Mouse (Mus musculus) kidney, postnatal 0 days (tissue): Measurements from ENCODE around the gene Prss38. TPM values are rescaled to one million over a fixed set of nuclear protein-coding genes. Genes with fewer than 3 reads are reported as not detected.

Experiments
- ATAC-seq: fragments of 200-750 bp; cut with Nextera tagmentation; replicated peaks from 2 replicates; pipeline ENCODE4 v1.8.0; 2017; ENCODE audit warnings: low read depth, moderate number of reproducible peaks, moderate TSS enrichment, moderate library complexity; ENCODE audit not compliant: low FRiP score
- DNase-seq: peaks from one replicate; pipeline ENCODE4 v3.0.0-alpha.2; 2016; ENCODE audit warnings: low spot score
- H3K27ac ChIP-seq: fragments of 300-500 bp; sonication (generic); 2 replicates; pipeline ENCODE4 v1.5.1; 2014; ENCODE audit warnings: mild to moderate bottlenecking
- H3K27me3 ChIP-seq: fragments of 300-500 bp; sonication (generic); 2 replicates; pipeline ENCODE4 v1.6.1; 2014; ENCODE audit warnings: low read length, mixed read lengths; ENCODE audit not compliant: insufficient read depth
- H3K36me3 ChIP-seq: fragments of 300-500 bp; sonication (generic); 2 replicates; pipeline ENCODE4 v1.6.1; 2014; ENCODE audit warnings: low read length, mixed read lengths; ENCODE audit not compliant: insufficient read depth
- H3K4me1 ChIP-seq: fragments of 300-500 bp; sonication (generic); replicated peaks from 2 replicates; pipeline ENCODE4 v1.6.1; 2014; ENCODE audit warnings: antibody characterized with exemption, low read length, mixed read lengths; ENCODE audit not compliant: insufficient read depth
- H3K4me2 ChIP-seq: fragments of 300-500 bp; sonication (generic); 2 replicates; pipeline ENCODE4 v1.6.1; 2014; ENCODE audit warnings: mild to moderate bottlenecking, low read length, moderate library complexity, mixed read lengths
- H3K4me3 ChIP-seq: fragments of 300-500 bp; sonication (generic); replicated peaks from 2 replicates; pipeline ENCODE4 v1.5.1; 2014; ENCODE audit warnings: low read depth, low read length
- H3K9ac ChIP-seq: fragments of 300-500 bp; sonication (generic); 2 replicates; pipeline ENCODE4 v1.6.1; 2014; ENCODE audit warnings: low read depth, low read length
- H3K9me3 ChIP-seq: fragments of 300-500 bp; sonication (generic); replicated peaks from 2 replicates; pipeline ENCODE4 v1.6.1; 2016; ENCODE audit warnings: low read length, inconsistent platforms, mixed read lengths
- CTCF ChIP-seq: IDR thresholded peaks from 2 replicates; pipeline ENCODE4 v1.5.1; 2016; ENCODE audit warnings: antibody characterized with exemption, low read depth, mild to moderate bottlenecking, moderate library complexity
- WGBS: fragments of 180-500 bp; shearing (Covaris S2); extraction: QIAGEN DNeasy Blood & Tissue Kit; methylation state at CpG from one replicate; pipeline ENCODE4 v1.1.7; 2014; 5-methylcytosine and 5-hydroxymethylcytosine counted together
- polyA plus RNA-seq: library from polyadenylated mRNA; unstranded; fragments of >200 nt; fragmentation: Nextera tagmentation; extraction: Ambion mirVana; gene quantifications from 2 replicates; pipeline ENCODE4 v1.2.1, GENCODE M21; 2015

The Prss38 gene
- polyA plus RNA-seq, 1 experiment from 2014 or later, result not detected

GRCm38 (mm10) chr11:59394451-59394850 lies 19.0 kb upstream of the Prss38 start:
- WGBS, result 81% methylated on average over 5 of the region's 5 CpGs
- H3K36me3 ChIP-seq, result no peaks in the 10 kb centered on the region
- no peaks in the 10 kb centered on the region for H3K9me3 ChIP-seq
- no peak overlapping the region for H3K9ac ChIP-seq
- no peak overlapping the region for H3K4me2 ChIP-seq
- no peak overlapping the region for H3K27ac ChIP-seq
- no peak overlapping the region for H3K4me3 ChIP-seq
- 0 out of 2 replicates have a peak, but pooled peaks cover 8% of the 10 kb centered on the region for H3K4me1 ChIP-seq
- H3K27me3 ChIP-seq, result no peaks in the 10 kb centered on the region
- no peak for TF ChIP-seq CTCF
- DNase-seq (no peak), ATAC-seq (no peak)

- ATAC-seq (no peak), DNase-seq (peak; percentile 57)
- no peak overlapping the region; the same call in 1 of the 2 replicates for H3K4me2 ChIP-seq
- H3K4me1 ChIP-seq, result 0 out of 2 replicates have a peak, but pooled peaks cover 8% of the 10 kb centered on the region
- no peak for TF ChIP-seq CTCF
- H3K27me3 ChIP-seq, result no peaks in the 10 kb centered on the region
- no peak overlapping the region for H3K4me3 ChIP-seq
- H3K27ac ChIP-seq, result no peak overlapping the region
- WGBS, result 25% methylated on average over 9 of the region's 9 CpGs
- H3K9me3 ChIP-seq, result no peaks in the 10 kb centered on the region
- H3K9ac ChIP-seq, result no peak overlapping the region
- no peaks in the 10 kb centered on the region for H3K36me3 ChIP-seq
Measured at GRCm38 (mm10) chr11:59393591-59393990, 18.1 kb upstream of the Prss38 start.

- TF ChIP-seq CTCF, result no peak
- H3K4me2 ChIP-seq, result no peak overlapping the region
- H3K36me3 ChIP-seq, result no peaks in the 10 kb centered on the region
- WGBS, result 39% methylated on average over 6 of the region's 6 CpGs
- no peaks in the 10 kb centered on the region for H3K9me3 ChIP-seq
- no peak overlapping the region for H3K9ac ChIP-seq
- DNase-seq, result no peak
- no peaks in the 10 kb centered on the region for H3K4me1 ChIP-seq
- H3K4me3 ChIP-seq, result no peak overlapping the region
- no peaks in the 10 kb centered on the region for H3K27me3 ChIP-seq
- ATAC-seq, result no peak
- no peak overlapping the region for H3K27ac ChIP-seq
Measured at GRCm38 (mm10) chr11:59392300-59392699, 16.8 kb upstream of the Prss38 start.

GRCm38 (mm10) chr11:59390470-59390869 lies 15.0 kb upstream of the Prss38 start:
- Histone ChIP-seq H3K27ac (no peak overlapping the region), H3K9ac (no peak overlapping the region), H3K4me3 (no peak overlapping the region), H3K27me3 (no peaks in the 10 kb centered on the region), H3K36me3 (no peaks in the 10 kb centered on the region), H3K4me1 (no peaks in the 10 kb centered on the region), H3K4me2 (no peak overlapping the region), H3K9me3 (no peaks in the 10 kb centered on the region)
- DNase-seq (no peak), ATAC-seq (no peak)
- TF ChIP-seq CTCF, result no peak
- 52% methylated on average over 9 of the region's 9 CpGs for WGBS

GRCm38 (mm10) chr11:59389617-59390016 lies 14.2 kb upstream of the Prss38 start:
- H3K4me1 ChIP-seq, result peaks cover 8% of the 10 kb centered on the region
- no peak for DNase-seq
- H3K9me3 ChIP-seq, result no peaks in the 10 kb centered on the region
- ATAC-seq, result no peak
- no peak overlapping the region for H3K27ac ChIP-seq
- no peak for TF ChIP-seq CTCF
- no peak overlapping the region for H3K4me3 ChIP-seq
- no peaks in the 10 kb centered on the region for H3K36me3 ChIP-seq
- H3K4me2 ChIP-seq, result no peak overlapping the region
- H3K27me3 ChIP-seq, result no peaks in the 10 kb centered on the region
- no peak overlapping the region for H3K9ac ChIP-seq
- 57% methylated on average over 4 of the region's 4 CpGs for WGBS

GRCm38 (mm10) chr11:59388806-59389205 lies 13.3 kb upstream of the Prss38 start:
- TF ChIP-seq CTCF, result no peak
- Histone ChIP-seq H3K36me3 (no peaks in the 10 kb centered on the region), H3K27me3 (no peaks in the 10 kb centered on the region), H3K9me3 (no peaks in the 10 kb centered on the region), H3K4me2 (no peak overlapping the region), H3K4me3 (no peak overlapping the region), H3K4me1 (peaks cover 15% of the 10 kb centered on the region), H3K9ac (no peak overlapping the region), H3K27ac (no peak overlapping the region)
- no peak for DNase-seq
- ATAC-seq, result no peak
- 89% methylated on average over 4 of the region's 4 CpGs for WGBS

GRCm38 (mm10) chr11:59387471-59387870 lies 12.0 kb upstream of the Prss38 start:
- no peak overlapping the region for H3K27ac ChIP-seq
- 34% methylated on average over 4 of the region's 4 CpGs for WGBS
- no peak overlapping the region for H3K9ac ChIP-seq
- no peaks in the 10 kb centered on the region for H3K27me3 ChIP-seq
- no peaks in the 10 kb centered on the region for H3K9me3 ChIP-seq
- no peak for TF ChIP-seq CTCF
- DNase-seq, result no peak
- no peaks in the 10 kb centered on the region for H3K36me3 ChIP-seq
- peaks cover 15% of the 10 kb centered on the region for H3K4me1 ChIP-seq
- no peak overlapping the region for H3K4me3 ChIP-seq
- no peak for ATAC-seq
- H3K4me2 ChIP-seq, result no peak overlapping the region
